Mouse (Mus musculus) forebrain, postnatal 0 days (tissue): ENCODE measurements around the gene Cchcr1. TPM values are rescaled to one million over a fixed set of nuclear protein-coding genes. Genes with fewer than 3 reads are reported as not detected.

Experiments used
- ATAC-seq: fragments of 200-750 bp; cut with Nextera tagmentation; 2 replicates; pipeline ENCODE4 v1.8.0; 2017; ENCODE audit warnings: mild to moderate bottlenecking, moderate library complexity
- DNase-seq: peaks from one replicate; pipeline ENCODE4 v3.0.0-alpha.2; 2015
- H3K27ac ChIP-seq: fragments of 300-500 bp; sonication (generic); 2 replicates; pipeline ENCODE4 v1.5.1; 2014; ENCODE audit warnings: low read depth, mild to moderate bottlenecking, antibody characterized with exemption, low read length, moderate library complexity, mixed read lengths
- H3K27me3 ChIP-seq: fragments of 300-500 bp; sonication (generic); 2 replicates; pipeline ENCODE4 v1.6.1; 2014; ENCODE audit warnings: mild to moderate bottlenecking, low read length, mixed read lengths; ENCODE audit not compliant: insufficient read depth
- H3K36me3 ChIP-seq: fragments of 300-500 bp; sonication (generic); 2 replicates; pipeline ENCODE4 v1.6.1; 2014; ENCODE audit warnings: mild to moderate bottlenecking, moderate library complexity; ENCODE audit not compliant: insufficient read depth
- H3K4me1 ChIP-seq: fragments of 300-500 bp; sonication (generic); 2 replicates; pipeline ENCODE4 v1.6.1; 2014; ENCODE audit warnings: antibody characterized with exemption; ENCODE audit not compliant: insufficient read depth
- H3K4me2 ChIP-seq: fragments of 300-500 bp; sonication (generic); 2 replicates; pipeline ENCODE4 v1.6.1; 2014; ENCODE audit warnings: low read depth, mild to moderate bottlenecking, moderate library complexity
- H3K4me3 ChIP-seq: fragments of 300-500 bp; sonication (generic); 2 replicates; pipeline ENCODE4 v1.5.1; 2014; ENCODE audit warnings: low read depth, low read length, mixed read lengths
- H3K9ac ChIP-seq: fragments of 300-500 bp; sonication (generic); 2 replicates; pipeline ENCODE4 v1.6.1; 2014; ENCODE audit warnings: mild to moderate bottlenecking
- H3K9me3 ChIP-seq: fragments of 300-500 bp; sonication (generic); 2 replicates; pipeline ENCODE4 v1.6.1; 2016; ENCODE audit warnings: low read length
- CTCF ChIP-seq: sonication (generic); IDR thresholded peaks from 2 replicates; pipeline ENCODE4 v1.5.1; 2016; ENCODE audit warnings: antibody characterized with exemption, control low read depth, low read depth
- WGBS: fragments of 180-500 bp; shearing (Covaris S2); extraction: QIAGEN DNeasy Blood & Tissue Kit; methylation state at CpG from one replicate; pipeline ENCODE4 v1.1.7; 2014; 5-methylcytosine and 5-hydroxymethylcytosine counted together
- polyA plus RNA-seq: library from polyadenylated mRNA; unstranded; fragments of >200 nt; fragmentation: Nextera tagmentation; extraction: Ambion mirVana; gene quantifications from 2 replicates; pipeline ENCODE4 v1.2.1, GENCODE M21; 2015
- total RNA-seq: library from RNA; depleted of rRNA; stranded (reverse); fragments of >200 nt; gene quantifications from 2 replicates; pipeline ENCODE4 v1.2.3, GENCODE M21; 2014

Cchcr1 gene
- total and polyA plus RNA-seq, 2 experiments from 2014 or later, result 2.5 to 9.6 TPM

- peak; percentile 94 for TF ChIP-seq CTCF
- peak; percentile 90 for ATAC-seq
- 10% methylated on average over 6 of the region's 6 CpGs for WGBS
Observed at GRCm38 (mm10) chr17:35534343-35534742, 17.4 kb downstream of the Cchcr1 start.

DNA sequence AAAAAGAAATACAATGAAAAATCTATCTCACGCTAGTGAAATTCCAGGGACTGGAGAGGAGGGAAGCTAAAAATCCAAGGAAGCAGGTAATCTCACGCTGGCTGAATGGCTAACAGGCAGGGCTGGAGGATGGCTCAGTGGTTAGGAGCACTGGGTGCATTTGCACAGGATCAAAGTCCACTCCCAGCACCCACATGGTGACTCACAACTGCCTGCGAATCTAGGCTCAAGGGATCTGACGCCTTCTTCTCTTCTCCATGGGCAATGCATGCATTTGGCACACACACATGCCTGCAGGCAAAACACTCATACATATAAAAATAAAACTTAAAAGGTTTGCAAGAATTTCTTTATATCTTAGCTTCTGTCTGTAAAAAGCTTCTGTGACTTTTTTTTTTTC lies 20.5 kb downstream of the Cchcr1 start:
- WGBS, result 87% methylated on average over 4 of the region's 4 CpGs
- no peak overlapping the region for H3K9ac ChIP-seq
- H3K4me2 ChIP-seq, result no peak overlapping the region
- no peaks in the 10 kb centered on the region for H3K36me3 ChIP-seq
- H3K4me3 ChIP-seq, result no peak overlapping the region
- H3K4me1 ChIP-seq, result no peaks in the 10 kb centered on the region
- H3K27me3 ChIP-seq, result no peaks in the 10 kb centered on the region
- no peak for TF ChIP-seq CTCF
- DNase-seq (no peak), ATAC-seq (no peak)
- H3K9me3 ChIP-seq, result no peaks in the 10 kb centered on the region
- H3K27ac ChIP-seq, result no peak overlapping the region

More at GRCm38 (mm10) chr17:35534343-35534742, 17.4 kb downstream of the Cchcr1 start:
- Histone ChIP-seq H3K27me3 (no peaks in the 10 kb centered on the region), H3K4me2 (no peak overlapping the region), H3K4me1 (no peaks in the 10 kb centered on the region), H3K36me3 (no peaks in the 10 kb centered on the region), H3K27ac (no peak overlapping the region), H3K4me3 (no peak overlapping the region), H3K9me3 (no peaks in the 10 kb centered on the region), H3K9ac (no peak overlapping the region)
- DNase-seq, result peak; percentile 87

DNA sequence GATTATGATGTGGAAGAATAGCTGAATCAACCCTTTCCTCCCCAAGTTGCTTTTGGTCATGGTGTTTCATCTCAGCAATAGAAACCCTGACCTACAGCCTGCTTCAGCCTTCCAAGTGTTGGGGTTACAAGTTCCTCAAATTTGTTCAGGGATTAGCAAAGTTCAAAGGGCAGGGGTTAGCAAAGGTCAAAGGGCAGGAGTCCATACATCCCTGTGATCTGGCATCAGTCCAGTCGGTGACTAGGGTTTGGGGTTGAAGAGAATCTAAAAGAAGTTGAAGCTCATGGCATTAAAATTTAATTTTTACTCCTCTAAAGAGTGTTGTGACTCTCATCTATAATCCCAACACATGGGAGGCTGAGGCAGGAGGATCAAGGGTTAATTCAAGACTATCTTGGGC lies 21.6 kb downstream of the Cchcr1 start:
- Histone ChIP-seq H3K36me3 (no peaks in the 10 kb centered on the region), H3K27ac (no peak overlapping the region), H3K9me3 (no peaks in the 10 kb centered on the region), H3K9ac (no peak overlapping the region), H3K27me3 (no peaks in the 10 kb centered on the region), H3K4me3 (no peak overlapping the region), H3K4me1 (no peaks in the 10 kb centered on the region), H3K4me2 (no peak overlapping the region)
- 78% methylated on average over 1 of the region's 1 CpGs for WGBS
- no peak for TF ChIP-seq CTCF
- ATAC-seq (no peak), DNase-seq (no peak)

- H3K27ac ChIP-seq, result no peak overlapping the region
- DNase-seq (no peak), ATAC-seq (no peak)
- H3K9ac ChIP-seq, result no peak overlapping the region
- H3K9me3 ChIP-seq, result no peaks in the 10 kb centered on the region
- H3K4me2 ChIP-seq, result no peak overlapping the region
- H3K27me3 ChIP-seq, result no peaks in the 10 kb centered on the region
- no peaks in the 10 kb centered on the region for H3K36me3 ChIP-seq
- no peaks in the 10 kb centered on the region for H3K4me1 ChIP-seq
- 52% methylated on average over 10 of the region's 10 CpGs for WGBS
- TF ChIP-seq CTCF, result no peak
- H3K4me3 ChIP-seq, result no peak overlapping the region
Observed at GRCm38 (mm10) chr17:35539540-35539939, 22.6 kb downstream of the Cchcr1 start.

- 74% methylated on average over 15 of the region's 15 CpGs for WGBS
- H3K4me1 ChIP-seq, result no peaks in the 10 kb centered on the region
- ATAC-seq (no peak), DNase-seq (no peak)
- no peak overlapping the region for H3K9ac ChIP-seq
- H3K9me3 ChIP-seq, result no peaks in the 10 kb centered on the region
- no peak overlapping the region for H3K27ac ChIP-seq
- H3K4me2 ChIP-seq, result no peak overlapping the region
- no peak for TF ChIP-seq CTCF
- H3K27me3 ChIP-seq, result no peaks in the 10 kb centered on the region
- H3K36me3 ChIP-seq, result no peaks in the 10 kb centered on the region
- H3K4me3 ChIP-seq, result no peak overlapping the region
Observed at GRCm38 (mm10) chr17:35542761-35543411, 26.0 kb downstream of the Cchcr1 start.

DNA sequence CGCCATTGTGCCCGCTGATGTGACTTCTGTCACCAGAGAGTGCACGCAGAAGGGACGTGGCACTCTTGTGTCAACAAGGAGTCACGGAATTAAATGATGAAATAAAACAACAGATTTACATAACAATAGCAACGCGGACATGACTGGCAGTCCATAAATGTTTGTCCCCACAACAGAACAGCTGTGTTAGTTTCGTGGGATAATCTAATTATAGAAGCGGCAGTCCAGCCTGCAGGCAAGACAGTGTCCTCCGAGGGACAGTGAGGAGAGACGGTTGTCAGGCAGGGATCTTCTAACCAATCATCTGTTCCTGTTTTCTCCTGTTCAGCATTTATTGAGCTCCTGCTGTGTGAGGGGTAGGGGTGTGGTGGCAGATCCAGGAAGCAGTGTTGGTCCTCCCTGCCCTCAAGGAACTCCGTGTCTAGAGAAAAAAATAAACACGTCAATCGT lies 26.5 kb downstream of the Cchcr1 start:
- 33% methylated on average over 14 of the region's 14 CpGs for WGBS
- ATAC-seq, result no peak

GRCm38 (mm10) chr17:35544001-35544400 lies 27.1 kb downstream of the Cchcr1 start:
- DNase-seq (no peak), ATAC-seq (no peak)
- no peaks in the 10 kb centered on the region for H3K4me1 ChIP-seq
- TF ChIP-seq CTCF, result no peak
- H3K27me3 ChIP-seq, result no peaks in the 10 kb centered on the region
- 83% methylated on average over 6 of the region's 6 CpGs for WGBS
- no peak overlapping the region for H3K4me3 ChIP-seq
- no peak overlapping the region for H3K27ac ChIP-seq
- no peaks in the 10 kb centered on the region for H3K36me3 ChIP-seq
- H3K4me2 ChIP-seq, result no peak overlapping the region
- H3K9ac ChIP-seq, result no peak overlapping the region
- H3K9me3 ChIP-seq, result no peaks in the 10 kb centered on the region

More for the DNA sequence above, 26.5 kb downstream of the Cchcr1 start:
- H3K4me3 ChIP-seq, result no peak overlapping the region
- no peak for TF ChIP-seq CTCF
- H3K27ac ChIP-seq, result no peak overlapping the region
- H3K36me3 ChIP-seq, result no peaks in the 10 kb centered on the region
- H3K9me3 ChIP-seq, result no peaks in the 10 kb centered on the region
- H3K27me3 ChIP-seq, result no peaks in the 10 kb centered on the region
- DNase-seq, result no peak
- no peaks in the 10 kb centered on the region for H3K4me1 ChIP-seq
- no peak overlapping the region for H3K4me2 ChIP-seq
- H3K9ac ChIP-seq, result no peak overlapping the region
